Mouse (Mus musculus): ENCODE results near the gene 4930572O03Rik. TPM values are rescaled to one million over a fixed set of nuclear protein-coding genes. Genes with fewer than 3 reads are reported as not detected.
A peak's percentile ranks its signal among the peaks of the same experiment; 100 is the strongest.
"Not testable (repeated sequence)": the region's sequence is repeated elsewhere in the genome, so short reads cannot be mapped to it uniquely, and the experiment has no call there.

The 4930572O03Rik gene
- polyA plus RNA-seq, 1 experiment from 2014 or later = not detected

DNA sequence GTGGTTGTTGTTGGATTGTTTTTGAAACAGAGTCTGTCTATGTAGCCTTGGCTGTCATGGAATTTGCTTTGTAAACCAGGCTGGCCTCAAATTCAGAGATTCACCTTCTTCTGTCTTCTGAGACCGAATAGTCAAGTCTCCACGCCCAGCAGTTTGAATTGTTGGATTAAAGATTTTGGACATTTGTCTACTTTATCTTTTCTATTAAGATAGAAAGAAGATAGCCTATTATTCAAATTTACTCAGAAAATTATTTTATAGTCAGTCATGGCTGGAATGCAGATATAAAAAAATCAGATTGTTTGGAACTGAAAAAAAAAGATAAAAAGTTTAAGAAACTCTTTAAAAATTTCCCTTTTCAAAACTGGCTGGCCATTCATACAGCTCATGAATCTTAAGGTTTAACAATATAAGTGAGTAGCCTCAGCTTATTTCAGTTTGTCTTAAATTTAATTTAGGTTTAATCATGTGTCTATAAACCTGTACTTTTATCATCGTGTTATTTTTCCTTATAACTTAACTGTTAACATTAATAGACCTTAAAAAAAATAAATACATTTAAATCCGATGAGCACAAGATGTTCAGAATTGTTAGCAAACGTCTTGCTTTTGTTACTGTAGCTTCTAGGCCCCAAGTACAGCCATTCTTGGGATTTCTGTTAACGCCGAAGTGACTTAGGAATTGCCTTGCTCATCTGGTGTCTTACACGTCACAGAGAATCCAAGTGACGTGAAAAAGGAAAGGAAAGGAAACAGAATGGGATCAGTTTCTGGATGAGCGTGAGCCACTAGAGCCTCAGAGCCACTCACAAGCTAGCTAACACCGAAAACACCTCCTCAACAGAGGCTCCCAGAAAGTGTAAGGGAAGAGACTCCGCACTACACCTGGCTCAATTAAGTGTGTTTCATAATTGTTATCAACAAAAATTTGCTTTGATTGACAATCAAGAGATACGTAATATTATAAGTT is 23.4 kb upstream of the 4930572O03Rik start:
- WGBS = 67% methylated on average over 13 of the region's 13 CpGs
- not testable (repeated sequence) for H3K4me3 ChIP-seq (ENCODE audit: low read depth, low read length); H3K4me1 ChIP-seq (ENCODE audit: control insufficient read depth, insufficient read depth, low read length); H3K4me2 ChIP-seq (replicated peaks; ENCODE audit: low read depth, low read length); H3K27me3 ChIP-seq (ENCODE audit: control insufficient read depth, insufficient read depth, low read length); H3K9me3 ChIP-seq (ENCODE audit: control insufficient read depth, low read depth, low read length); H3K27ac ChIP-seq (ENCODE audit: low read length); H3K9ac ChIP-seq (replicated peaks; ENCODE audit: low read depth, low read length); H3K36me3 ChIP-seq (ENCODE audit: control insufficient read depth, insufficient read depth, low read length)
- peak; percentile 71 for ATAC-seq (ENCODE audit: insufficient number of reproducible peaks, insufficient read depth, low FRiP score, low read depth)

- 73% methylated on average over 2 of the region's 2 CpGs for WGBS
- H3K27me3 ChIP-seq (ENCODE audit: control insufficient read depth, insufficient read depth, low read length); H3K4me3 ChIP-seq (ENCODE audit: low read depth, low read length); H3K9ac ChIP-seq (replicated peaks; ENCODE audit: low read depth, low read length); H3K4me1 ChIP-seq (ENCODE audit: control insufficient read depth, insufficient read depth, low read length); H3K4me2 ChIP-seq (replicated peaks; ENCODE audit: low read depth, low read length); H3K36me3 ChIP-seq (ENCODE audit: control insufficient read depth, insufficient read depth, low read length); ATAC-seq (ENCODE audit: insufficient number of reproducible peaks, insufficient read depth, low FRiP score, low read depth); H3K27ac ChIP-seq (ENCODE audit: low read length): not testable (repeated sequence)
- peaks cover 14% of the 10 kb centered on the region; the same call in 1 of the 2 replicates for H3K9me3 ChIP-seq (ENCODE audit: control insufficient read depth, low read depth, low read length)
Observed at GRCm38 (mm10) chr5:15678907-15679306, 22.0 kb upstream of the 4930572O03Rik start.

GRCm38 (mm10) chr5:15677750-15678149 is 20.9 kb upstream of the 4930572O03Rik start:
- not testable (repeated sequence) for H3K27ac ChIP-seq (ENCODE audit: low read length); H3K4me2 ChIP-seq (replicated peaks; ENCODE audit: low read depth, low read length); H3K27me3 ChIP-seq (ENCODE audit: control insufficient read depth, insufficient read depth, low read length); H3K9ac ChIP-seq (replicated peaks; ENCODE audit: low read depth, low read length); H3K4me1 ChIP-seq (ENCODE audit: control insufficient read depth, insufficient read depth, low read length); H3K36me3 ChIP-seq (ENCODE audit: control insufficient read depth, insufficient read depth, low read length); H3K4me3 ChIP-seq (ENCODE audit: low read depth, low read length)
- 80% methylated on average over 2 of the region's 4 CpGs for WGBS
- peaks cover 16% of the 10 kb centered on the region; the same call in 1 of the 2 replicates for H3K9me3 ChIP-seq (ENCODE audit: control insufficient read depth, low read depth, low read length)
- 0 out of 2 replicates have a peak, but pooled peaks have one; percentile 70 for ATAC-seq (ENCODE audit: insufficient number of reproducible peaks, insufficient read depth, low FRiP score, low read depth)

GRCm38 (mm10) chr5:15674429-15675244 is 17.8 kb upstream of the 4930572O03Rik start:
- H3K4me3 ChIP-seq (ENCODE audit: low read depth, low read length); H3K36me3 ChIP-seq (ENCODE audit: control insufficient read depth, insufficient read depth, low read length); H3K9ac ChIP-seq (replicated peaks; ENCODE audit: low read depth, low read length); H3K4me1 ChIP-seq (ENCODE audit: control insufficient read depth, insufficient read depth, low read length); H3K27ac ChIP-seq (ENCODE audit: low read length); H3K4me2 ChIP-seq (replicated peaks; ENCODE audit: low read depth, low read length); H3K27me3 ChIP-seq (ENCODE audit: control insufficient read depth, insufficient read depth, low read length): not testable (repeated sequence)
- 94% methylated on average over 5 of the region's 8 CpGs for WGBS
- ATAC-seq (ENCODE audit: insufficient number of reproducible peaks, insufficient read depth, low FRiP score, low read depth) = peak; percentile 74
- peaks cover 14% of the 10 kb centered on the region; the same call in 1 of the 2 replicates for H3K9me3 ChIP-seq (ENCODE audit: control insufficient read depth, low read depth, low read length)

GRCm38 (mm10) chr5:15673989-15674388 is 17.1 kb upstream of the 4930572O03Rik start:
- not testable (repeated sequence) for H3K4me2 ChIP-seq (replicated peaks; ENCODE audit: low read depth, low read length); H3K27ac ChIP-seq (ENCODE audit: low read length); H3K27me3 ChIP-seq (ENCODE audit: control insufficient read depth, insufficient read depth, low read length); H3K4me1 ChIP-seq (ENCODE audit: control insufficient read depth, insufficient read depth, low read length); H3K9ac ChIP-seq (replicated peaks; ENCODE audit: low read depth, low read length); H3K4me3 ChIP-seq (ENCODE audit: low read depth, low read length); H3K36me3 ChIP-seq (ENCODE audit: control insufficient read depth, insufficient read depth, low read length)
- 0 out of 2 replicates have a peak, but pooled peaks have one; percentile 61 for ATAC-seq (ENCODE audit: insufficient number of reproducible peaks, insufficient read depth, low FRiP score, low read depth)
- 72% methylated on average over 2 of the region's 2 CpGs for WGBS
- H3K9me3 ChIP-seq (ENCODE audit: control insufficient read depth, low read depth, low read length) = peaks cover 10% of the 10 kb centered on the region; the same call in 1 of the 2 replicates

DNA sequence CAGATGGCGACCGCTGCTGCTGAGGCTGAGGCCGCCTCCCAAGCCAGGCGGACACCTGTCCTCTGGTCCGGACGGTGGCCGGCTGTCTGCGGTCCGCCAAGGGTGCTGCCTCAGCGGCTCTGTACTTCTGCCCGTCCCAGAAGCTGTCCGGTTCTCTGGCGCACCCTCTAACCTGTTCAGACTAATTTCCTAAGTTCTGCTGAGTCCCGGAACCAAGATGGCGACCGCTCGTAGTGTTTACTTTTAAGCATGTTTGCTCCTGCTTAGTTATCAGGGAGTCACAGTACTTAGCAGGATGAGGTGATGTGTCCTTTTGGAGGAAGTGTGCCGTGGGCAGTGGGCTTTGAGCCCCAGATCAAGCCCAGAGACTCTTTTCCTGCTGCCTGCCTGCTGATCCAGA is 13.9 kb upstream of the 4930572O03Rik start:
- not testable (repeated sequence) for H3K27ac ChIP-seq (ENCODE audit: low read length); H3K27me3 ChIP-seq (ENCODE audit: control insufficient read depth, insufficient read depth, low read length); H3K9ac ChIP-seq (replicated peaks; ENCODE audit: low read depth, low read length); H3K4me3 ChIP-seq (ENCODE audit: low read depth, low read length); H3K4me2 ChIP-seq (replicated peaks; ENCODE audit: low read depth, low read length); H3K36me3 ChIP-seq (ENCODE audit: control insufficient read depth, insufficient read depth, low read length); H3K9me3 ChIP-seq (ENCODE audit: control insufficient read depth, low read depth, low read length); H3K4me1 ChIP-seq (ENCODE audit: control insufficient read depth, insufficient read depth, low read length)
- WGBS = 85% methylated on average over 7 of the region's 18 CpGs
- peak; percentile 42; the same call in 1 of the 2 replicates for ATAC-seq (ENCODE audit: insufficient number of reproducible peaks, insufficient read depth, low FRiP score, low read depth)

- H3K9ac ChIP-seq (replicated peaks; ENCODE audit: low read depth, low read length); H3K27me3 ChIP-seq (ENCODE audit: control insufficient read depth, insufficient read depth, low read length); H3K4me2 ChIP-seq (replicated peaks; ENCODE audit: low read depth, low read length); ATAC-seq (ENCODE audit: insufficient number of reproducible peaks, insufficient read depth, low FRiP score, low read depth); H3K9me3 ChIP-seq (ENCODE audit: control insufficient read depth, low read depth, low read length); H3K4me3 ChIP-seq (ENCODE audit: low read depth, low read length); H3K36me3 ChIP-seq (ENCODE audit: control insufficient read depth, insufficient read depth, low read length); H3K4me1 ChIP-seq (ENCODE audit: control insufficient read depth, insufficient read depth, low read length); H3K27ac ChIP-seq (ENCODE audit: low read length): not testable (repeated sequence)
- 74% methylated on average over 7 of the region's 7 CpGs for WGBS
Observed at GRCm38 (mm10) chr5:15663847-15664246, 7.0 kb upstream of the 4930572O03Rik start.

GRCm38 (mm10) chr5:15652334-15652733 is 4.5 kb downstream of the 4930572O03Rik start:
- not testable (repeated sequence) for H3K27ac ChIP-seq (ENCODE audit: low read length); H3K27me3 ChIP-seq (ENCODE audit: control insufficient read depth, insufficient read depth, low read length); H3K4me3 ChIP-seq (ENCODE audit: low read depth, low read length); H3K9me3 ChIP-seq (ENCODE audit: control insufficient read depth, low read depth, low read length); H3K4me2 ChIP-seq (replicated peaks; ENCODE audit: low read depth, low read length); H3K4me1 ChIP-seq (ENCODE audit: control insufficient read depth, insufficient read depth, low read length); H3K36me3 ChIP-seq (ENCODE audit: control insufficient read depth, insufficient read depth, low read length); H3K9ac ChIP-seq (replicated peaks; ENCODE audit: low read depth, low read length); ATAC-seq (ENCODE audit: insufficient number of reproducible peaks, insufficient read depth, low FRiP score, low read depth)
- 86% methylated on average over 2 of the region's 2 CpGs for WGBS

Data from stomach, embryonic 14.5 days (tissue).